Mouse (Mus musculus) granulocyte monocyte progenitor cell, adult 5-6 weeks (primary cell): ENCODE results near the gene Sectm1b. TPM values are rescaled to one million over a fixed set of nuclear protein-coding genes. Genes with fewer than 3 reads are reported as not detected.
"Not testable (repeated sequence)": the region's sequence is repeated elsewhere in the genome, so short reads cannot be mapped to it uniquely, and the experiment has no call there.

Source experiments
- ATAC-seq: replicated peaks from 2 replicates; pipeline ENCODE4 v1.8.0; 2016; ENCODE audit warnings: mild to moderate bottlenecking, moderate TSS enrichment, inconsistent platforms; ENCODE audit not compliant: poor library complexity, severe bottlenecking
- total RNA-seq, 2 experiments: library from RNA; stranded (forward) in 1 of 2; stranded (reverse) in 1 of 2; fragments of 200-712, 200-1000 nt in 1 of 2; fragments of >200 nt in 1 of 2; fragmentation: Nextera tagmentation in 1 of 2; gene quantifications; 2 replicates each; pipeline ENCODE4 v1.2.3; 2014 to 2017

The Sectm1b gene
- total RNA-seq, 2 experiments from 2014 or later, result not detected

DNA sequence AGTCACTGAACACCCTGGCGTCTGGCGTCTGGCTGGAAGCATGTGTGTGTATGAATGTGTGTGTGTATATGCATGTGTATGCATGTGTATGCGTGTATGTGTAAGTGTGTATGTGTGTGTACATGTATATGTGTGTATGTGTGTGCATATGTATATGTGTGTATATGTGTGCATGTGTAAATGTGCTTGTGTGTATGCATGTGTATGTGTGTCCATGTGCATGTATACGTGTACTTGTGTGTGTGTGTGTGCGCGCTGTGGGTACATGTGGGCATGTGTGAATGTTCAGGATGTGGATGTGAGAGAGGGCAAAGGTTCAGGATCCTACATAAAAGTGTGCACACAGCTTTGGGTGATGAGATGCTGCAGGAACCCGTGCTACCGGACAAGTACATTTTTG lies 17.0 kb upstream of the Sectm1b start:
- ATAC-seq, result no peak

- peak; percentile 62 for ATAC-seq
Observed at GRCm38 (mm10) chr11:121075655-121076054, 12.3 kb upstream of the Sectm1b start.

GRCm38 (mm10) chr11:121069662-121070061 lies 6.3 kb upstream of the Sectm1b start:
- not testable (repeated sequence) for ATAC-seq

DNA sequence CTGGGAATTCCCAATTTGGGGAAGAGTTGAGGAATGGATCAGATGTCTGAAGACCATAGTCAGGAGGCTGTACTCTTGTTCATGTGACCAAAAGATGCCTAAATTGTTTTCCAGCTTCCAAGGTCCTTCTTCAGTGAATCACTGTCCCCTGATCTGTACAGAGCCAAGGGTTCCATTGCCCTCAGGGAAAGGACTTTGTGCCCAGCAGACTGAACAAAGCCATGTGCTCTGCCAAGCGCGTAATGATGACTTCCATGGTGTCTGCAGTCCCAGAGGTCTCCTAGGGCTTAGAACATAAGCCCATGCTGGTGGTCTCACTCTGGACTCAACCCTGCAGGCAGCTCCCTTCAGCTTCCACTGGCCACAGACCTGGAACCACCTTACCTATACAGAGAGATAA lies 4.5 kb upstream of the Sectm1b start:
- ATAC-seq, result no peak

- ATAC-seq, result no peak
Observed at GRCm38 (mm10) chr11:121064197-121064596, 828 bp upstream of the Sectm1b start.

DNA sequence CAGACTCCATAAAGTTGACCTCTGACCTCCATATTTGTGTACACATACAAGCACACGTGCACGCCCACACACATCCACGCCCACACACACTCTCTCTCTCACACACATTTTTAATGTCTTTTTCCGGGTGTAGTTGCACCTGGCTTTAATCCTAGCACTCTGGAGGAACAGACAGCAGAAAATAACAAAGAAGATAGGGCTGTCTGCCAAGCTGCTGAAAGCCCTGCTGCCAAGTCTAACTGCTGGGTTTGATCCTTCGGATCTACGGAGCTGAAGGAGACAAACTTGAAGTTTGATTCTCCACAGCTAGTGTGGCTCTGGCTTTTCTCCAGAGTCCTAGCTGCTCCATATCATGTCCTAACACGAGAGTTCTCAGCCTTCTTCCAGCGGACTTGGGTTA lies 1.8 kb downstream of the Sectm1b start:
- no peak for ATAC-seq

- ATAC-seq, result not testable (repeated sequence)
Observed at GRCm38 (mm10) chr11:121060401-121061067, 2.8 kb downstream of the Sectm1b start.

- no peak for ATAC-seq
Observed at GRCm38 (mm10) chr11:121059471-121059870, 3.9 kb downstream of the Sectm1b start.

DNA sequence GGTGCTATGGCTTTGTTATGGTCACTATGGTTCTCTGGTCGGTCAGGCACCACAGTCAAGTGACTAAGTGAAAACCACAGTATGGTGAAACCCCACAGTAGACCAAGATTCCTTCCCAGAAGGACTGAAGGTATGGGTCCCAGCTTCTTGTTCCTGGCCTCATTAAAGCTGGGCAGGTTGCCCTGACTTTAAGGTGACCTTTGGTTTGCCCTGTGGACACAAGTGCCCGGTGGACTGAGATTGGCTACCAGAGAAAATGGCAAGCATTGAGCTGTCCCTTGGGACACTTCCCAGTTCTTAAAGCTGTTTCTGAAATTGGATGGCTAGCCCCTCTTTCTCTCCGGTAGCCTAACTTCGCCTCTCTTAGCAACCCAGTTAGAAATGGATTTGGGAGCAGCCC lies 4.4 kb downstream of the Sectm1b start:
- no peak for ATAC-seq

DNA sequence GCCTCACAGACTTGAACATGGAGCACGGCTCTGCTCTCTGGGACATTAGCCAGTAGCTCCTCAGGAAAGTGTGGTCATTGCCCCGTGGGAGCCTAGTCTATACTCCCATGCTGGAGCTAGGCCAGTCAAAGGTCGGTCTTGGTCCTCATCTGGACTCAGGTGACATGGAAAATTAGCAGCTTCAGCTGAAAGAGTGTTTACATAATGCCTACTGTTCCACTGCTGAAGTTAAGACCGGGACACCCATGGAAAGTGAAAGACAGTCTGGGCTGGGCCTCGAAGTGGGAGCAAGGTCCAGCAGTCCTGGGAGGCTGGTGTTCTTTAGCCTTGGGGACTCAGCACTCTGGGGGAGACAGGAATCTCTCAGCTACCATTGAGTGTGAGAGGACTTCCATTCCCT lies 5.2 kb downstream of the Sectm1b start:
- no peak for ATAC-seq

- ATAC-seq, result peak; percentile 67
Observed at GRCm38 (mm10) chr11:121056536-121057236, 6.7 kb downstream of the Sectm1b start.

DNA sequence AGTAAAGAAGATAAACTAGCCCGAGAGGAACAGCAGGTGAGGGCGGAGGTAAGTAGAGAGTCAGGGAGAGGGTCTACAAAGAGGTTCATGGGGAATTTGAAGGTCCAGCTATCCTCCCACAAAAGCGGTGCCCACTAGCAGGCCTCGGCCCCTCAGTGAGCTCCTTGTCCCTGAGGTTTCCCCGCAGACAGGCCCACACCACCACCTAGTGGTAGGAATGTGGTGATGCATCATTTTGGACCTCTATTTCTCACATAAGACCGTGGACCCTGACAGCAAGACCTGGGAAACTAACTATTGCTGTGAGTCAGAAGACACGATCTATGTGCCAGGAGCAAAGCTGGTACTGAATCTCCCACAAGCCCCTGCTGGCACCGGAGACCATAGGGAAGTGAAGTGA lies 9.8 kb downstream of the Sectm1b start:
- ATAC-seq, result peak; percentile 88

DNA sequence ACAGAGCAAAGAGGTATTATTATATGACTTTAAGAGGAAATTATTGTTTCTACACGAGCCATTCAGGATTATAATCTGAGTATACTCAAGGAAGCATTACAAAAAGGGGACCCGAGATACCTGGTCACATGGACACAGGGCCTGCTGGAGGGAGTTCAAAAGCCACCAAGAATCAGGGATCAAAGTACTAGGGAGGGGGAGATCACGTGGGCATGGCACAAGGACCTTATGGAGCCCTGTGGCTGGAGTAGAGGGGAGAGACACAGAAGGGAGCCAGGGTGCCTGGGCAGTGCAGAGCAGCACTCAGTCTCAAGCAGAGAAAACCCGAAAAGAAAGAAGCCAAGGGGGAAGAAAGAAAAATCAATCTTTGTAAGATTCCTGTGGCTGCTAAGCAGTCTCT lies 11.0 kb downstream of the Sectm1b start:
- ATAC-seq, result no peak

- no peak for ATAC-seq
Observed at GRCm38 (mm10) chr11:121051793-121052192, 11.6 kb downstream of the Sectm1b start.

DNA sequence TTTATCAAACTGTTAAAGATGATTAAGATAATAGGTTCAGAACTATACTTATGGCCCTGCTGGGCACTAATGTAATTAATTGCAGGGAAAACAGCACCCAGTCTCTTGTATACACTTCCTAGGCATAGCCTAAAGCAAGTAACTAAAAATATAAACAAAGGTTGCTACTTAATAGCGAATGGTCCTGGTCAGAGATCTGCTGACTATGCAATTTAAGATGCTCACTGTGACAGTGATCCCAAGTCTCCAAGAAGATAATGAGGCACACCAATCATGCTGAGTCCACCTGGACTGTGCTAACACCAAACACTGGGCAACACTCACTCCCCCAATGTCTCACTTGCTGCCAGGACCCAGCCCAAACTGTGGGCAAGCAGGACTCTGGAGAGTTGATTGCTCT lies 13.5 kb downstream of the Sectm1b start:
- ATAC-seq, result no peak

- no peak for ATAC-seq
Observed at GRCm38 (mm10) chr11:121047826-121048399, 15.5 kb downstream of the Sectm1b start.

- ATAC-seq, result no peak
Observed at GRCm38 (mm10) chr11:121045286-121045685, 18.1 kb downstream of the Sectm1b start.

DNA sequence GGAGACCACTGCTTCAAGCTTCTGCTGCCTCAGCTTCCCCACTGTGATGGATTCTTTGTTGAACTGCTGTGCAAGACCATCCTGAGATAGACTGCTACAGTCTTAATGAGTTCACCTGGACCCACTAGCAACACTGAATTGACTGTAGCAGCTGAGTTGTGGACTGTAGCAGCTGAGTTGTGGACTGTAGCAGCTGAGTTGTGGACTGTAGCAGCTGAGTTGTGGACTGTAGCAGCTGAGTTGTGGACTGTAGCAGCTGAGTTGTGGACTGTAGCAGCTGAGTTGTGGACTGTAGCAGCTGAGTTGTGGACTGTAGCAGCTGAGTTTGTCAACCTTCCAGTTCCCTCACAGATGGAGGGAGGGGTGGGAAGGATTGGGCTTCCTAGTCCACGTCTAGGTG lies 20.3 kb downstream of the Sectm1b start:
- not testable (repeated sequence) for ATAC-seq

- ATAC-seq, result no peak
Observed at GRCm38 (mm10) chr11:121042480-121042879, 20.9 kb downstream of the Sectm1b start.

GRCm38 (mm10) chr11:121041636-121042035 lies 21.7 kb downstream of the Sectm1b start:
- ATAC-seq, result no peak

- ATAC-seq, result peak; percentile 78
Observed at GRCm38 (mm10) chr11:121041212-121041611, 22.2 kb downstream of the Sectm1b start.

- no peak; the same call in 1 of the 2 replicates for ATAC-seq
Observed at GRCm38 (mm10) chr11:121039302-121039701, 24.1 kb downstream of the Sectm1b start, which contains the start of gene Cd7. TSS of gene Cd7 (minus strand) at chr11:121039418.
